Mouse (Mus musculus): ENCODE measurements around the gene Bicral.
A peak's percentile ranks its signal among the peaks of the same experiment; 100 is the strongest.

DNA sequence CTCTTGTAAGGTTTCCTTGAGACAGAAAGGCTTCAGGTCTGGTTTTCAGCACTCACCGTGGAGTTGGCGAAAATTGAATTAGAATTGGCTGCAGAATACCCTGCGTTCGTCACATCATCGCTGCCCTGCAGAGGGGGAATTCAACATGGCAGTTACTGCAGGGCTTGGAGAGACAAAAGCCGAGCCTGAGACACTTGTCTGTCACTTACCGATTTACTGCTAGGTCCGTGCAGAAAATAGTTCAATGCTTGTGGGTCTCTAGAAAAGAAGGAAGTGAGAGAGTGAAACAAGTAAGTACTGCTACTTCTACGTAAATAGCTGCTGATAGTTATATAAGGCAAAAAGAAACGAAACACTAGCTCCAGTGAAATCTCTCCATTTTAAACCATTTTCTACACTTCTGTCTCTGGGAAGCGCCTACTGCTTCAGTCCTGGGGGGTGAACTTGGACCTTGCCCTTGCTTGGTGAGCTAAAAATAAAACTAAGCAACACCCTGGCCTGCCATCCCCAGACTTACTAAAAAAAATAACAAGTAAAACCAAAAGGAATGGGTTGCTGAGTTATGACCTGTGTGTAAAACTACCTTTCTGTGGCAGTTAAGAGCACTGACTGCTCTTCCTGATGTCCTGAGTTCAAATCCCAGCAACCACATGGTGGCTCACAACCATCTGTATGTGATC is 28.3 kb downstream of the Bicral start:
- TF ChIP-seq NRF1 (IDR thresholded peaks at IDR 0.05; ENCODE audit: low read depth, low read length) (no peak), CTCF (conservative IDR thresholded peaks at IDR 0.05 in 1 of 2, IDR thresholded peaks at IDR 0.05 in 1 of 2; ENCODE audit: low read depth in 2 of 2, low read length in 2 of 2) (no peak), USF1 (IDR thresholded peaks at IDR 0.05; ENCODE audit: low read depth, low read length) (no peak), POLR2A (IDR thresholded peaks at IDR 0.05; ENCODE audit: low read depth, low read length) (no peak), ZC3H11A (IDR thresholded peaks at IDR 0.05; ENCODE audit: low read depth, low read length) (no peak), MYC (IDR thresholded peaks at IDR 0.05; ENCODE audit: low read depth, low read length) (peak; percentile 38; the same call in 1 of the 2 replicates), USF2 (conservative IDR thresholded peaks at IDR 0.05; ENCODE audit: low read depth, low read length) (no peak), ZNF384 (IDR thresholded peaks at IDR 0.05; ENCODE audit: low read depth, low read length) (peak; percentile 20; the same call in 1 of the 2 replicates), RCOR1 (conservative IDR thresholded peaks at IDR 0.05; ENCODE audit: low read depth, low read length) (peak; percentile 46; the same call in 1 of the 2 replicates), EP300 (IDR thresholded peaks at IDR 0.05; ENCODE audit: low read length) (peak; percentile 93), MAX (IDR thresholded peaks at IDR 0.05; ENCODE audit: low read length) (no peak), CHD2 (IDR thresholded peaks at IDR 0.05; ENCODE audit: low read length) (peak; percentile 40; the same call in 1 of the 2 replicates), SIN3A (IDR thresholded peaks at IDR 0.05; ENCODE audit: low read length) (no peak; the same call in 1 of the 2 replicates), HCFC1 (IDR thresholded peaks at IDR 0.05; ENCODE audit: low read depth, low read length) (no peak)
